Mouse (Mus musculus) gastrocnemius, adult 8-10 months (tissue): Measurements from ENCODE around the gene Rab8b. TPM values are rescaled to one million over a fixed set of nuclear protein-coding genes. Genes with fewer than 3 reads are reported as not detected.
A peak's percentile ranks its signal among the peaks of the same experiment; 100 is the strongest.

ENCODE experiments used
- DNase-seq, 2 experiments: peaks; one replicate each; pipeline ENCODE4 v3.0.0; 2022; ENCODE audit warnings: low spot score in 2 of 2
- total RNA-seq, 4 experiments: library from RNA; stranded (reverse); gene quantifications; 2 replicates each; pipeline ENCODE4 v1.2.4; 2022

Rab8b gene
- 1 to 10 TPM; 5.1 to 6.4 (median 5.8) TPM for total RNA-seq

DNA sequence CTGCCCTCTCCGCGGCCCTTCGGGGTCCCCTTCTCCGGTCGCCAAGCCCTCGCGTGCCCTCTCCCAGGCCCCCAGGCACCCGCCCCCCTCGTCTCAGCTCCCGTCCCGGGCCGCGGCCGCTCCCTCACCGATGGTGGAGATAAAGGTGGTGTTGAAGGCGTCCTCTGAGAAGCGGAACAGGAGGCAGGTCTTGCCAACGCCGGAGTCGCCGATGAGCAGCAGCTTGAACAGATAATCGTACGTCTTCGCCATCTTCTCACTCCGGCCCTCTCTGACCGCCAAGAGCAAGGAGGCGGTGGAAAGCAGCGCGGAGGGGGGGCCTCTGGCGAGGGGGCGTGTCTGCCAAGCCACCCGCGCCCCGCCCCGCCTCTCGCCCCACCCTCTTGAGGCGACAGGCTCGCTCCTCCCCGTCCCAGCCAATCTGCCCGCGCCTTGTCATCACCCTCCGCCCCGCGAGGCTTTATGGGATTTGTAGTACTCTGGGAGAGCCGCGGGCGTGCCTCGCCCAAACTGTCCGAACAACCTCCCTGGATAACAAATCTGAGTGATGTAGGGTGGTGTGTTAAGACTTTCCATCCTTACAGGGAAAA is at the start of gene Rab8b:
Rab8b (minus strand) TSS at position 306 of the 590 bp plus-strand sequence.
- DNase-seq: peak; percentile 95

DNA sequence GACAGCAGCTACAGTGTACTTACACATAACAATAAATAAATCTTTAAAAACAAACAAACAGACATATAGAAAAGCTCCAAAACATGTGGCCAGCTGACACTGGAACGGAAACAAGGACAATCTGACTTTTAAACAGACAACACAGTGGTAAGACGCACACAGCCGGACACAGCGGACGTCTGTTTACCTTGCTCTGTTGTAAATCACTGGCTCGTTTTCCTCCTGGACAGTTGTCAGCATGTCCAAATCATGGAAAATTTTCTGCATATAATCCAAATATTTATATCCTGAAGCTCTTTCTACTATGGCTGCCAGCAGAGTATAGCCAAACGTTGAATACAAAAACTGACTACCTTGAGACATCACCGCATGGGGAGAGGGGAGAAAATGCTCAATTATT is 48.0 kb upstream of the Rab8b start:
- no peak for DNase-seq

DNA sequence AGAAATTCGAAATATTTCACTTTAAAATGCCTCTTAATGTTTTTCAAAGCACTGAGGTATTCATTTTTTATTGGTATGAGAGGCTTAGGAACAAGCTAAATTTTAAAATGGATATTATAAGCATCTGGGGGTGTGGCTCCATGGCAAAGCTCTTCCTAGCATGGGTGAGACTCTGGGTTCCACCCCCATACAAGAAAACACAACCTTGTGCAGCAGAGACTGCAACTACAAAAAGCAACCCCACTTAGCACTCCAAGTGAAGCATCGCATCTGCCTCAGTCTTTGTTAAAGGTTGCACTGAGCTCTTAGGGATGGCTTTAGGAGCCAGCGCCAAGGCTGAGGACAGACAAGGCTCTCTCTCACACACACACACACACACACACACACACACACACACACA is 42.0 kb upstream of the Rab8b start:
- no peak for DNase-seq

DNA sequence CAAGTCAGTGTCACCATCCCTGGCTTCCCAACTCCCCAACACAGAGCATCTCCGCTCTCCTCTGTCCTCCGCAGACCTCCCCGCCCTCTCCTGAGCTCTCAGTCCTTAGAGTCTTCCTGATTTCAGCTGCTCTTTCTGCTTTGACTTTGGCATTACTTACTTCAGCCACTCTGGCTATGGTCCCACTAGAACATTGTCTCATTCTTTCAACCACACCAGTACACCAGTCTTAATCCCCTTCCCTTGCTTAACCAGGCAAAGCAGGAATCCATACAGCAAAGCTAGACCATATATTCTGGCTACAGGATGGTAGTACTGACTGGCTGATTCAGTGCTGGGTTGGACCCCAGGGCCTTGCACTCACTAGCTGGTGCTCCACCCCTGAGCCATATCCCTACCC is 38.0 kb upstream of the Rab8b start:
- no peak for DNase-seq

DNA sequence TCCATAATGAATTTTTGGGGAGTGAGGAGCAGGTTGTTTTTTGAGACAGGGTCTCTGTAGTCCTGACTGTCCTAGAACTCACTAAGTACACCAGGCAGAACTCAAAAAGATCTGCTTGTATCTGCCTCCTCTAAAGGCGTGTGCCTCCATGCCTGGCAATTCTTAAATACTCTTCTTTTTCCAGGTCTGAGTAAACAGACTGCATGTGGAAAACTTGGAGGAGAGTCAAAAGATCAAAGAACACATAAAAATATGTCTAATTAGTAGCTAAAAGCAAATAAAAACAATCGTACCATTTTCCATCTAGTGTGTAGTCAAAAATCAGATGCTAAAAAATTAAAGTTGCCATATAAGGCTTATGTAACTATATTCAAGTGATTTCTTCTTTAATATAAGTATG is 33.4 kb upstream of the Rab8b start:
- no peak for DNase-seq

DNA sequence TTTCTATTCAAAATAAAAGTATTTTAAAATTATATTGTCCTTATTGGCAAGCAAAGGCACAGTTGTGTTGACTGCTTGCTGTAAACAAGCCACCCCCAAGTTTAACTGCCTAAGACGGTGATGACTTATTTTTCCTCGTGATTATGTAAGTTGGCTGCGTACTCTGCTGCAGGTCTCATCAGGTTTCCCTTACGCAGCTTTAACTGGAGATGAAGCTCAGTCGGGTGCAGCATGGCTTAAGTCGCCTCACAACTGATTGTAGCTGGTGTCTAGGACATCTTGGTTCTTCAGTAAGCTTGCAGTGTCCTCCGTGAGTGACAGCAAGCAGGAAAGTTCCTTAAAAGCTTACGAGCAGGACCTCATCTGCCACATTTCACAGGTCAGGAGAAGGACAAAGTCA is 32.8 kb upstream of the Rab8b start:
- DNase-seq: peak; percentile 13 to 38

DNA sequence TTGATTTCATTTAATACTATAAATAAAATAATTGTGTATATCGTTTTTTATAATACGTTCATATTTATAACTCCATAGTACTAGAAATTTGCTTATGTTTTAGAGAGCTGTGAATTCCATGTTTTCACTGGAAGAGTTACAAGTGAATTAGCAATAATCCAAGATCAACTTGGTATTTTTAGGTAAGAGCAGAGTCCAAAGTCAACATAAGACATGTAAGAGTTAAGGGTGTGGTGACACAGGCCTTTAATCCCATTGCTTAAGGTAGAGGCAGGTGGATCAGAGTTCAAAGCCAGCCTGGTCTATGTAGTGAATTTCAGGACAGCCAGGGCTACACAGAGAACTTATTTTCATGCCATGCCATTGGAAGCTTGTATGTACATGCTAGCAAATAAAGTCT is 29.0 kb upstream of the Rab8b start:
- DNase-seq: no peak

DNA sequence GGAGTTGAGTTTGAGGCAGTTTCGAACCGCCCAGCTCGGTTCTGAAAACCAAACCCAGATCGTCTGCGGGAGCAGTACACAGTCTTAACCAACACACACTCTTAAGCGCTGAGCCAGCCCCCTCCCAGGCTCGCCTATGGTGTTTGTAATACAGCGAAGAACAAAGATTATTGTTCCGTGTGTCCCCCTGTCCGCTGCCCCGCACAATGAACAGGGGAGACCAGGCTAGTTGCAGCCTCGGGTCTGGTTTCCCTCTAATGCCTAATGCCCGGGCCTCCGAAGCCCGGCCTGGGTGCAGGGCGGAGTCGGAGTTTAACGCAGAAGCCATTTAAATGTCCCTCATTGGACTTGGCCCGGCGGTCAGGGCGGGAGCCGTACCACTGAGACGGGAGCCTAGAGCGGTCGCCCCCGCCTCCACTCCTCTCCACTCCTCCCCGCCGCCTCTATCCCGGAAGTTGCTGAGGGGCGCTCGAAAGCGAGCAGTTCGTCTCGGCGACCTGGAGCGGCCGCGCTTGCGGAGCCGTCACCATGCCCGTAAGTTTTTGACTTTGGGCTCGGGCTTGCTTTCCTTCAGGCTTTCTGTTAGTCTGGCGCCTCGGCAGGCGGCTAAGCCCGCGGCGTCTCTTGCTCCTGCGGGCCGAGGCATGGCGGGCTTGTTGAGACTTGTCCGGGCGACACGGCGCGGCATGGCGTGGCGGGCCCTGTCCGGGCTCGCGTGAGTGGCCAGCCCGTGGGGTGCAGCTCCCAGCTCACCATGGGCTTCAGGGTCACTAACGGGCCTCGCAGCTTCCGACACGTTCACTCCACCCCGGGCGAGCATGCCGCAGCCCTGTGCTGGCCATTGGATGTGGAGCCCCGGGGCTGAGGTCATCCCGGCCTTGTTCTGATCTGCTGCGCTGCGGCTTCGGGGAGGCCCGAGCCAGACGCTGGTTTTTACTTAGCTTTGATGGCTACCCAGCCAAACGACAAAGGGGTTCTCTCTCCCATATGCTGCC is 26.5 kb upstream of the Rab8b start, which contains the start of gene Rps27l:
Rps27l (plus strand) TSS at position 440 of the 995 bp plus-strand sequence.
- DNase-seq: peak; percentile 93 to 95

DNA sequence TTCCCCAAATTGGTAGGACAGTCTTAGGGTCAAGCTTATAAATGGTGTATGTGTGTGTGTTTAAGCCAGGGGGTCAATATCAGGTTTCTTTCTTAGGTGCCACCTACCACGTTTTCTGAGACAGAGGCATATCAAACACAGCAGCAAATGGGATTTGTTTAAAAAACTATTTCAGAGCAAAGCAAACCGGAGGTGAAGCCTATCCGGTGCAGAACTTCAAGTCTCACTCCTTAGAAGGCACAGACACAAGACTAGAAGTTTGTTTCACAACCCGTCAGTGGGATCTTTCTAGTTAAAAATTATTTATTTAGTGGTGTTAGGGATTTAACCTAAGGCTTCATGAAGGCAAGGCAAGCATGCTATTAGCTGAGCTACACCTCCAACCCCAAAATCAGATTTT is 25.7 kb upstream of the Rab8b start:
- DNase-seq: no peak

DNA sequence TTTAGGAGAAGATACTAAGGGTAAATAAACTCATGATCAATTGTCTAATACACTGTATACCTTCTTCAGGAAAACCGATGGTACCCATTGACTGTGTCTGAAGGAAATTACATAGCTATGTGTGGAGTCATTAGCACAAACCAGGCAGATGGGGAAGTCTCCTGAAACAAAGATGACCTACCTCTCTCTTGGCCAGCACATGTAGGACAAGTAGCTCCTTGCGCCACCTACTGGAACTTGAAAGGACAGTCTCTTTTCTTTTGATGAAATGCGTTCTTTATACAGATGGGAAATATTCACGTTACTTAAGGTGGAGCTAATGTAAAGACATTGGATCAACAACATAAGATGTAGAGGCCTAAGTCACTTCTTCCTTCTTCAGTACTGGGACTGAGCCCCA is 19.3 kb upstream of the Rab8b start:
- no peak for DNase-seq

DNA sequence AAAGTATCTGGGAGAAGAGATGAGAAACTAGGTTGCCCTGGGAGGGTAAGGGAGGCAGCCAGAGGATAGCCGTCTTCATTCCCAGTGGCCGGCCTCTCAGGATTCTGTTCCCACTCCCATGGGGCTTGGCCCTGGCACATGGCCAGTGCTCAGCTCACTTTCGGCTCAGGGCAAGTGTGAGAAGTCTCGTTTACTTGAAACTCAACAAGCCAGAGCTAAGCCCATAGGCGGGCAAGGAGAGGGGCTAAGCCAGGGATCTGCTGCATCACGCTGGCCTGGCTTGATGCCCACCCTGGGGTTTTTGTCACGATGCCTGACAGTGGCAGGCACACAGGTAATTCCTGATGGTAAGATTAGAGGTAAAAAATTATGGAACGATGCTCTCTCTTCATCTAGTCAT is 18.0 kb upstream of the Rab8b start:
- DNase-seq: peak; percentile 77 to 83

DNA sequence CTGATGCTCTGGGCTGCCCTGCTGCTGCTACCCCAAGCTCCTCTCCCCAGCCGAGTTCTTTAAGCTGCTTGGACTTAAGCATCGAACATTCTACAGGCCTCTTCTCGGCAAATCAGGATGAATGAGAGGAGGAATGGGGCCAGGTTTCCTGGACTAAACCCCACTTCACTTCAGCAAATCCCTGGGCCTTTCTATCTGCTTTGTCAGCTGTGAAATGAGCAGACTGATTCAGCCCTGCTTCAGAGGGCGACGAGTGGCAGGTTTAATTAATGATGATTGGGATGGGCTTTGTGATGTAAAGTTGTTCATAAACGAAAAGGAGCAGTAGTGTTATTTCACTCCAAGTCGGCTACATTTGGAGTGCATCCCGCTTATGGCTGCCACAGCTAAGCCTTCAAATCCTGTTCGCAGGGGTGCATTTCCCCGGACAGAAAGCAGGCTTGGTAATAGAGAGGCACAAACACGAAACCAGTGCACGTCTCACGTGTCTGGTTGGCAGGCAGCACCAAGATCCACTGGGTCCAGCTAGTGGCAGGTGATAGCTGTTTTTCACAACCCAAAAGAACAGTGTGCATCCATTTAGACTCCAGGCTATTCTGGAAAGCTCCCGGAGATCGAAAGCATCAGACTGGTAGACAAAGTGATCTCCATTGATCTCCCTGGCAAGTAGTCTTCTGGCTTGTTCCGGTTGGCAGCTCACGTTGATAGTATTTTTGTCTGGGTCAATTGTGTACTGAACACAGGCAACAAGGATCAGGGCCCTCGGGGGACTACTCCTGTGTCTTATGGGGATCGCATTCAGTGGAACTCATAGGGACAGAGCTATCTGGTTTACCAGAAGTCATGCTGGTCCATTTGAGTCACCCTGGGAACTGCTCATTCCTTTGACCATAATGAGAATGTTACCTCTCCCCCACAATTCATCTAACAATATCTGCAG is 14.7 kb upstream of the Rab8b start:
- DNase-seq: no peak

DNA sequence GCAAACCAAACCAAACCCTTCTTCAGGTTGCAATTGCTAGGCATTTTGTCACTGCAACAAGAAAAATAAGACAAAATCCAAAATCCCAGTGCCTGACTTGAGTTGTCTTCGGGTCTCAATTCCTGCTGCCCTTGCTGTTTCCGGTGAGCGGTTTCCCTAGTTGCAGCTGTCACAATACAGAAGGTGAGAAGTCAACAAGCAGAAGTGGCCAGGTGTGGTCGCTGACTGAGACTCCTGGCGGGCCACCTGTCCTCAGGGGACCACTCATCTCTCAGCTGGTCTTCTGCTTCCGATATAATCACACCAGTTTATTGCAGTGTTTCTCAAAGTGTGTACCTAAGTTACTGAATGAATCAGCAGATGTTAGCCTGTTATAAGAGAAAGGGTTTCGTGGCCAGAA is 10.9 kb upstream of the Rab8b start:
- no peak for DNase-seq

DNA sequence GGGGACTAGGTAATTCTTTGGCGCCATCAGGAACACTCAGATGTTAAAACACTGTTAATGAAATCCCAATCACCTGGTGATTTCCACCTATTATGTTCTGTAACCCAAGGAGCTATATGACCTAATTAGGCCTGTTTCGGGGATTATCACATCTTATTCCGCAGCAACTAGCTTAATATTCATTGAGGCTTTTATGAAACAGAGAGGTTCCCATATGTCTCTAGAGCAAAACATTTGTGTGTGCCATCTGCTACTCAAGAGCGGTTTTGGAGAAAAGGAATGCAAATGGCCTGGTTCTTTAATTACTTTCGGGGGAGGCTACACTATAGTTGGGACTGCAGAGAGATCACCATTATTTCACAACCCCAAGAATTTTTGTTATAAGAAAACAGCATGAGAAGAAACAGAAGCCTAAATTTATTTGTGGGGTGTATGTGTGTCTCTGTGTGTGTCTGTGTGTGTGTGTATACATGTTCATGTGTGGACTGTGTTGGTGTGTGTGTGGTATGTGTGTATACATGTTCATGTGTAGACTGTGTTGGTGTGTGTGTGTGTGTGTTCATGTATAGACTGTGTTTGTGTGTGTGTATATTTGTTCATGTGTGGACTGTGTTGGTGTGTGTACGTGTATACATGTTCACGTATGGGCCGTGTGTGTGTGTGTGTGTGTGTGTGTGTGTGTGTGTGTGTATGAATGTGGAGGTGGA is 8.4 kb upstream of the Rab8b start:
- DNase-seq: no peak

DNA sequence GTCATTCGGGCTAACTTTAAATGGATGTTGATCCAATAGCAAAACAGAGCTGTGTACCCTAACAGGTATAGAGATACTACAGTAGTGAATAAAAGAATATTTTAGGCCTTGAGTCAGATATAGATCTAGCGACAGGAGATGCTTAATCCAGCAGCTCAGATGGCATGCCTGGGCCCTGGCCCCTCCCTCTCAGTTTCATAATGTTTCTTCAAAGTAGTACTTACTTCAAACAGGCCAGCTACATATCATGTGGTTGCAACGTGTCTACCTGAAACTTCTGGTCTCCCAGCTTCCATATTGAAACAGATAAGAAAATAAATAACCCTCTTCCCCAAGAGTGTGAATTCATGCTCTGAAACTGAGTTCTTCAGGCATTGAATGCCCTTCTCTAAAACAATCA is 6.4 kb upstream of the Rab8b start:
- DNase-seq: no peak

DNA sequence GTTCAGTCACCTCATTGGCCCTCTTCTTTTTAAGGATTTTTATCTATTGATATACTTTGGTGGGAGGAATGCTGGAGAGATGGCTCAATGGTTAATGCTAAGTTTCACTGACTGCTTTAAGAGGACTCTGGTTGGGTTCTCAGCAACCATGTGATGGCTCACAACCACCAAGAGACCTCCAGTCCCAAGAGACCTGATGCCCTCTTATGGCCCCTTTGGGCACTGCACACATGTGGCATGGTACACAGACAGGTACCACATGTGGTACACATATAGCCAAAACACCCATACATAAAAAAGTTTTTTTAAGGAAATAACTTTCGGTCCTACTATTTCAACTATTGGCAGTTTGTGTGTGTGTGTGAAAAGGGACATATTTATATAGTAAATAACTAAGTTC is 2.6 kb upstream of the Rab8b start:
- no peak for DNase-seq

DNA sequence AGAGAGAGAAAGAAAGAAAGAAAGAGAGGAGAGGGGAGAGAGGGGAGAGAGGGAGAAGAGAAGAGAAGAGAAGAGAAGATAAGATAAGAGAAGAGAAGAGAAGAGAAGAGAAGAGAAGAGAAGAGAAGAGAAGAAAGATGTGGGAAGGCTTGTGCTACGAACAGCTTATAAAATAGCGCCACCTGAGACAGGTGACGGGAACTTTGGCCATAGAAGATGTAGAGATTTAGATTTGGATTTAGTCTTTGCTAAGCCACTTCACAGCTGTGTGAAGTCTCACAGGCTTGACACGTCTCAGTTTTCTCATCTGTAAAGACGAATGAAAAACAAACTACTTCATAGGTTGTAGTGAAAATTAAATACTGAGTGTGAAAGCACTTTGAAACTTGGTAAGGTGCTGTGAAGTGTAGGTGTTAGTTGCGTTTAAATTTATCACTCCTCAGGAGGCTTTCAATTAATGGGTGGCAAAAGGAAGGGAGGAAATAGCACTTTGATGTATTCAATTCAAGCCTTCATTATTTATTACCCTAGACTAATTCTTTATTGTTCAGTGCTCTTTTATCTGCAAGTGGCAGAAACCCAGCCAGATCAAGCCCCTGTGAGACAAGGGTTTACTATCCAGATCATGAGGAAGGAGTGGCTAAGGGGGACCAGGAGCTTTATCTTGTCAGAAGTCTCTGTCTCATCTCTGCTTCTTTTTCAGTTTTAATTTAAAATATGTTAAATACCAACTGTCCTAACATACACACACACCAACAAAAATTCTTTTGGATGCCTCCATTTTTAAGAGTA is 1.2 kb upstream of the Rab8b start:
- DNase-seq: no peak

DNA sequence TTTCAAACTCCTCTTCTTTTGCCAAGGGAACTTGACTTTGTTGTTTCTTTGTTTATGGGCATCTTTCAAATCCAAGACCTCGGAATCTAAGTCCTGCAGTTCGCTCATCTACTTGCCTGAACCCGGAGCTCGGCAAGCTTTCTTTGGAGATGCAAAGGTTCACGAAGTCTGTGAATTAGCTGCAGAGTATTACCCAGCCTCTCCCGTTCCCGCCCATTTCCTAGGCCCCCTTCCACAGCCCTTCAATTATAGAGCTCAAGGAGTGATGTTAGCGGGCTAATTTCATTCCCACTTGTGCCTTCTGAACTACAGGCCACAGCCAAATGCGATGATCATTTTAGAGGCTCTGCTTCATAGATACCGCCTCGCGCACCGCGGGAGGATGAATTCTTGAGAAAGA is 494 bp upstream of the Rab8b start:
- no peak for DNase-seq

DNA sequence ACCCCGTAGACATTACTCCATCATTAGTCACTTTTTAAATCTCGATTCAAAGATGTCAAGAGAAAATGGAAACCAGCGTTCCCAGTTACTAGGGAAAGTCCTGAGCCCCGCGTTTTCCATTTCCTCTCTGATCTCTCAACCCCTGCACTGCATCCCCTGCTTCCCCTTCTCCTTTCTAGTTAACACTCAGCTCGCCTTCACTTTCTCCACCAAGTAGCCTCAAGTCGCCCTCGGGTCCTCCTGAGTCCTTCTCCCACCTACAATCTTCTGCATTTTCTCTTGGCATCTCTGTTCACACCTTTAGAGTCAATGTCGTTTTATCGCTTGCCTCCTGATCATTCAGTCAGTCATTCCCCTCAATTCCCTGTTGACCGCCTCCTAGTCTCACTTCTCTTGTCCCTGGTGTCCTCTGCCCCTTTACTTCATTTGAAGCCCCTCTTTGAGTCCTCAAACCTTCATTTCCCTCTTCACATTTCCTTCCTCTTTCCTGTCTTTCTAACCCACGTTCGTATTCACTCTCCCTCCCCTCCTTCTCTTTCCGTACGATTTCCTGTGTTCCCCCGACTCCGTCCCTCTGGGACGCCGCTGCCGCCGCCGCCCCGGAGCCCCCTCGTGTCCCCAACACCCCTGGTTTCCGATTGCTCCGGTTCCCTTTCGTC is 686 bp downstream of the Rab8b start:
- DNase-seq: no peak

DNA sequence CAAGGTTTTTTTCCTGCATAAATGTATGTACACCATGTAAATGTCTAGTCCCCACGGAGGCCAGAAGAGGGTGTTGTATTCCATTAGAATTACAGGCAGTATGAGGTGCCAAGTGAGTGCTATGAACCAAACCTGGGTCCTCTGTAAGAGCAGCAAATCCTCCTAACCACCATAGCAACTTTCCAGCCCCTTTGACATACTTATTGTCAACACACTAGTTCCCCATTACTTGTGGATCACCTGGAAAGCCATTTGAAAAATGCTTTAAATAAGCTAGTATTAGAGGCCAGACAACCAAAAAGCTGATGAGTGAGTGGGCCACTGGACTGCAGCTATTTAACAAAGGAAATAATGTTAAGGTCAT is 1.6 kb downstream of the Rab8b start:
- no peak for DNase-seq
